Mouse (Mus musculus) heart, postnatal 0 days (tissue): ENCODE measurements around the gene Lrch1. TPM values are rescaled to one million over a fixed set of nuclear protein-coding genes. Genes with fewer than 3 reads are reported as not detected.
A peak's percentile ranks its signal among the peaks of the same experiment; 100 is the strongest.

Source experiments
- ATAC-seq: fragments of 200-750 bp; cut with Nextera tagmentation; 2 replicates; pipeline ENCODE4 v1.8.0; 2017; ENCODE audit warnings: low read depth, moderate number of reproducible peaks, moderate library complexity; ENCODE audit not compliant: insufficient read depth
- DNase-seq: peaks from one replicate; pipeline ENCODE4 v3.0.0-alpha.2; 2016; ENCODE audit warnings: low spot score
- H3K27ac ChIP-seq: fragments of 300-500 bp; sonication (generic); 2 replicates; pipeline ENCODE4 v1.5.1; 2014; ENCODE audit warnings: low read depth, mild to moderate bottlenecking
- H3K27me3 ChIP-seq: fragments of 300-500 bp; sonication (generic); 2 replicates; pipeline ENCODE4 v1.6.1; 2014; ENCODE audit warnings: low read length, mixed read lengths; ENCODE audit not compliant: control insufficient read depth, insufficient read depth
- H3K36me3 ChIP-seq: fragments of 300-500 bp; sonication (generic); replicated peaks from 2 replicates; pipeline ENCODE4 v1.6.1; 2014; ENCODE audit warnings: low read length, mixed read lengths; ENCODE audit not compliant: control insufficient read depth, insufficient read depth
- H3K4me1 ChIP-seq: fragments of 300-500 bp; sonication (generic); 2 replicates; pipeline ENCODE4 v1.6.1; 2014; ENCODE audit warnings: antibody characterized with exemption; ENCODE audit not compliant: control insufficient read depth, insufficient read depth
- H3K4me2 ChIP-seq: fragments of 300-500 bp; sonication (generic); 2 replicates; pipeline ENCODE4 v1.6.1; 2014; ENCODE audit warnings: low read depth, mild to moderate bottlenecking, low read length, moderate library complexity
- H3K4me3 ChIP-seq: fragments of 300-500 bp; sonication (generic); 2 replicates; pipeline ENCODE4 v1.5.1; 2014; ENCODE audit warnings: low read depth, low read length
- H3K9ac ChIP-seq: fragments of 300-500 bp; sonication (generic); replicated peaks from 2 replicates; pipeline ENCODE4 v1.6.1; 2014; ENCODE audit warnings: low read depth, low read length, mixed read lengths
- H3K9me3 ChIP-seq: fragments of 300-500 bp; sonication (generic); replicated peaks from 2 replicates; pipeline ENCODE4 v1.6.1; 2016; ENCODE audit warnings: low read length; ENCODE audit not compliant: control insufficient read depth
- CTCF ChIP-seq: IDR thresholded peaks from 2 replicates; pipeline ENCODE4 v1.5.1; 2016; ENCODE audit warnings: antibody characterized with exemption, control low read depth, low read depth
- EP300 ChIP-seq: IDR thresholded peaks from 2 replicates; pipeline ENCODE4 v1.6.1; 2016; ENCODE audit warnings: antibody characterized with exemption, low read depth
- WGBS: fragments of 180-500 bp; shearing (Covaris S2); extraction: QIAGEN DNeasy Blood & Tissue Kit; methylation state at CpG from one replicate; pipeline ENCODE4 v1.1.7; 2014; 5-methylcytosine and 5-hydroxymethylcytosine counted together
- polyA plus RNA-seq: library from polyadenylated mRNA; unstranded; fragments of >200 nt; fragmentation: Nextera tagmentation; extraction: Ambion mirVana; gene quantifications from 2 replicates; pipeline ENCODE4 v1.2.1, GENCODE M21; 2015
- total RNA-seq: library from RNA; depleted of rRNA; stranded (reverse); fragments of >200 nt; gene quantifications from 2 replicates; pipeline ENCODE4 v1.2.3, GENCODE M21; 2014; ENCODE audit warnings: low replicate concordance

The Lrch1 gene
- total and polyA plus RNA-seq, 2 experiments from 2014 or later: 8.4 to 14.2 TPM

DNA sequence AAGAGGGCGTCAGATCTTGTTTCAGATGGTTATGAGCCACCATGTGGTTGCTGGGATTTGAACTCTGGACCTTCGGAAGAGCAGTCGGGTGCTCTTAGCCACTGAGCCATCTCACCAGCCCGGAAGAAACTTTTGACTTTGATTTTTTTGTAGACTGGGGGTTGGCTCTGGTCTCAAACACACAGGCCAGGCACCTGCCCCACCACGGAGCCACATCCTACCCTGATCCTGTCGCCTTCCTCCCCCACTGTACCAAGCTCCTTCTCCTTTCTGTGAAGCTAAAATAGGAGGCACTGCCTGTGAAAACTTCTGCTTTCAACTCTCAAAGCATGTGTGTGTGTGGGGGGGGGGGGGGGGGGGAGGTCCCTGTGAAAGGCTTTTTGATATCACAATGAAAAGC lies 39.4 kb downstream of the Lrch1 start:
- no peak for TF ChIP-seq EP300
- no peak for TF ChIP-seq CTCF
- no peak overlapping the region for H3K4me3 ChIP-seq
- WGBS: 75% methylated on average over 6 of the region's 6 CpGs
- H3K9ac ChIP-seq: no peak overlapping the region
- H3K36me3 ChIP-seq: no peaks in the 10 kb centered on the region
- H3K4me1 ChIP-seq: peaks cover 27% of the 10 kb centered on the region
- no peaks in the 10 kb centered on the region for H3K9me3 ChIP-seq
- ATAC-seq: no peak
- H3K27ac ChIP-seq: no peak overlapping the region
- H3K27me3 ChIP-seq: no peaks in the 10 kb centered on the region
- H3K4me2 ChIP-seq: no peak overlapping the region
- no peak for DNase-seq

DNA sequence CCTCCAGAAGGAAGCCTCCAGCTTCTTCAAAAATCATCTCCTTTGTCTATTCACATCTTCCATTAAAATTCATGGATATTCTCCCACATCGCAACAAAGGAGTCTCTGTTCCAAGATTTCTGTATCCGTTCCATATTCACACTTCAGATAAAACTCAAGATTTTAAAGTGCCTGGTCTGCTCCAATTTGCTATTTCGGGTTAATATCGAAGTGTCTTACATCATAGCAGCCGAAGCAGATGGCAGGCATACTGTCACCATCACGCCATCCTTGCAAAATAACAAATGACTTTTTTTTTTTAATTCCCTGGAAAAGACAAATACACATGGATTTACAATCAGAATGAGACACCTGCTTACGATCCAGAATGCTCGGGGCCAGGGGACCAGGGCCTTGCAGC lies 40.0 kb downstream of the Lrch1 start:
- no peak overlapping the region for H3K9ac ChIP-seq

DNA sequence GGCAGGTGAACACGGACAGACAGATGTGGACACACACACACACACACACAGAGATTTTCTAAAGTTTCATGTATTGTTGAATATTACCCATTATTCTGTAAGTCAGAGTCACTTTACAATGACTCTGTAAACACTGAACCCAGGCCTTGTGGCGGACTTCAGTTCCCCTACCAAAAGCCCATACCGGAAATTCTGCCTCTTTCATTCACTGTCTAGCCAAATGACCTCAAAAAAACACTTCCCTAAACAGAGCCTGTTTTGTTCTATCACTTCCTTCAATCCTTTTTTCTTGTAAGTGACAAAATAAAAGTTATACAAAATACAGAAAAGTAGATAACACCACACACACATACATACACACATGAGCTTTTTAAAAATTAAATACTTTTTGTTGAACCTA lies 41.7 kb downstream of the Lrch1 start:
- H3K4me3 ChIP-seq: no peak overlapping the region
- H3K27ac ChIP-seq: no peak overlapping the region
- H3K36me3 ChIP-seq: no peaks in the 10 kb centered on the region
- no peak overlapping the region for H3K4me2 ChIP-seq
- no peaks in the 10 kb centered on the region for H3K9me3 ChIP-seq
- no peak overlapping the region for H3K9ac ChIP-seq
- no peaks in the 10 kb centered on the region for H3K27me3 ChIP-seq
- no peak for ATAC-seq
- WGBS: 75% methylated on average over 3 of the region's 3 CpGs
- DNase-seq: no peak
- H3K4me1 ChIP-seq: peaks cover 27% of the 10 kb centered on the region
- TF ChIP-seq CTCF: no peak
- TF ChIP-seq EP300: no peak

More for the DNA sequence above, 40.0 kb downstream of the Lrch1 start:
- Histone ChIP-seq H3K9me3 (no peaks in the 10 kb centered on the region), H3K4me1 (peaks cover 32% of the 10 kb centered on the region), H3K27ac (no peak overlapping the region), H3K4me3 (no peak overlapping the region), H3K4me2 (no peak overlapping the region), H3K27me3 (no peaks in the 10 kb centered on the region), H3K36me3 (no peaks in the 10 kb centered on the region)
- DNase-seq (no peak), ATAC-seq (no peak)
- no peak for TF ChIP-seq EP300
- TF ChIP-seq CTCF: no peak
- WGBS: 89% methylated on average over 8 of the region's 8 CpGs

- Histone ChIP-seq H3K36me3 (no peaks in the 10 kb centered on the region), H3K4me2 (no peak overlapping the region), H3K27ac (no peak overlapping the region), H3K27me3 (no peaks in the 10 kb centered on the region), H3K9me3 (no peaks in the 10 kb centered on the region), H3K4me3 (no peak overlapping the region), H3K9ac (no peak overlapping the region), H3K4me1 (peaks cover 33% of the 10 kb centered on the region)
- no peak for ATAC-seq
- TF ChIP-seq EP300: no peak
- no peak for TF ChIP-seq CTCF
- DNase-seq: no peak
- 93% methylated on average over 5 of the region's 5 CpGs for WGBS
Measured at GRCm38 (mm10) chr14:74904442-74904841, 43.2 kb downstream of the Lrch1 start.

DNA sequence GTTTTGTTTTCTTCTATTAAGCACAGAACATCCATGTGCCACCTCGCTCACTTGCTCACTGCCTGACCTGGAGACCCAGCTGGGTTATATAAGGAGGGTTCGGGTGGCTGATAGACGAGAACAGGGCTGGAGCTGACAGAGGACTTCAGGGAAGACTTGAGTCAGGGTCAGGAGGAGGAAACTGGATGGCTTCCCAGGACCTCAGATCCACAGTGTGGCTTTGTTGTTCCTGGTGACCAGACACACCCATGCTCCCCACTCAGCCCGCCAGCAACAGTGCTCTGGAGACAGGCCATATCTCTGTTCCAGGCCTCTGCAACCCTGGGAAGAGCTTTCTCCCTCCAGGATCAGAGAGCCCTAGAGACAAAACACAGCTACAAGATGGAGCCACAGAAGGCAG lies 44.6 kb downstream of the Lrch1 start:
- ATAC-seq: peak; percentile 22; the same call in 1 of the 2 replicates
- WGBS: 29% methylated on average over 4 of the region's 4 CpGs
- peak overlapping the region; percentile 62 for H3K27ac ChIP-seq

GRCm38 (mm10) chr14:74900705-74901369 lies 46.8 kb downstream of the Lrch1 start:
- Histone ChIP-seq H3K9ac (no peak overlapping the region), H3K4me2 (0 out of 2 replicates have a peak overlapping the region, but pooled peaks have one; percentile 29), H3K27ac (peak overlapping the region; percentile 72), H3K4me1 (peaks cover 39% of the 10 kb centered on the region), H3K36me3 (no peaks in the 10 kb centered on the region), H3K9me3 (no peaks in the 10 kb centered on the region), H3K27me3 (no peaks in the 10 kb centered on the region), H3K4me3 (no peak overlapping the region)
- ATAC-seq: no peak
- DNase-seq: no peak
- TF ChIP-seq EP300: no peak
- TF ChIP-seq CTCF: no peak
- WGBS: 61% methylated on average over 8 of the region's 8 CpGs

More for the DNA sequence above, 44.6 kb downstream of the Lrch1 start:
- no peak for TF ChIP-seq CTCF
- TF ChIP-seq EP300: no peak
- Histone ChIP-seq H3K4me3 (no peak overlapping the region), H3K4me1 (peaks cover 39% of the 10 kb centered on the region), H3K4me2 (no peak overlapping the region), H3K9ac (no peak overlapping the region), H3K36me3 (no peaks in the 10 kb centered on the region), H3K9me3 (no peaks in the 10 kb centered on the region), H3K27me3 (no peaks in the 10 kb centered on the region)
- peak; percentile 46 for DNase-seq
